Mouse (Mus musculus) heart, postnatal 0 days (tissue): ENCODE results near the gene Ruvbl2.

Experiments used
- CTCF ChIP-seq: IDR thresholded peaks from 2 replicates; pipeline ENCODE4 v1.5.1; 2016; ENCODE audit warnings: antibody characterized with exemption, control low read depth, low read depth
- EP300 ChIP-seq: IDR thresholded peaks from 2 replicates; pipeline ENCODE4 v1.6.1; 2016; ENCODE audit warnings: antibody characterized with exemption, low read depth

DNA sequence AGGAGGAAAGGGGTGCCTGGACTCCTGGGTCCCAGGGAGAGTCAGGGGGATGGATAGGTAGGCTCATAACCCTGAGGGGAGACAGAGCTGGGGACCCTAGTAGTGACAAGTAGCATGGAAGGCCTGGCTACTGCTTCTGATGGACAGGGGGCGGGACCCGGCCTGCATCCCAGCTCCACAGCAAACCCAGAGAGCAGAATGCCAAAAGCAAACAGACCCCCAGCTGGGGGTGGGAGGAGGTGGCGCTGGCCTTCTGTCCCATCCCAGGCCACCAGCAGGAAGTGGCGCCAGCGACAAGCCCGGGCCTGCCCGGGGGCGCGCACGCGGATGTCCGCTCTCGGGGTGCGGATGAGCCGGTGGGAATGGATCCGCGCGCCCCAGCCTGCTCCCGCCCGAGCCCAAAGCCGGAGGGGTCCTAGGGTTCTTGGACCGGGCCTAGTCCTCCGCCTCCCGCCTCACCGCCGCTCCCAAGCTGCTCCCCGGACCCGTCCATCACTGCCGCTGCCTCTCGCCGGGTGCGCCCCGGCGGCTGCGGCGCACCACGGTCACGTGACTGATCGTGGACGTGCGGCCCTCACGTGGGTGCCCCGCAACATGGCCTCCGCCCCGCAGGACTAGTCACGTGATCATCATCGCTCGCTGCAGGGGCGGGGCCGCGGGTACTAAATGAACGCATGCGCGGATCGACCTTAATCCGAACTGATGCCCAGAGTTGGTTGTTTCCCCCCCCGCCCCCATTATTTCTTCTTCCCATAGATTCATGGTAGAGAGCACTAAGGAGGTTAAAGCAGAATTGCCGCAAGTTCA, 28.6 kb upstream of the Ruvbl2 start, which contains the start of gene Bax:
- TF ChIP-seq CTCF (0 out of 2 replicates have a peak, but pooled peaks have one; percentile 6), EP300 (no peak)
